Mouse (Mus musculus): ENCODE results near the gene Rnf13.

Rnf13 gene

DNA sequence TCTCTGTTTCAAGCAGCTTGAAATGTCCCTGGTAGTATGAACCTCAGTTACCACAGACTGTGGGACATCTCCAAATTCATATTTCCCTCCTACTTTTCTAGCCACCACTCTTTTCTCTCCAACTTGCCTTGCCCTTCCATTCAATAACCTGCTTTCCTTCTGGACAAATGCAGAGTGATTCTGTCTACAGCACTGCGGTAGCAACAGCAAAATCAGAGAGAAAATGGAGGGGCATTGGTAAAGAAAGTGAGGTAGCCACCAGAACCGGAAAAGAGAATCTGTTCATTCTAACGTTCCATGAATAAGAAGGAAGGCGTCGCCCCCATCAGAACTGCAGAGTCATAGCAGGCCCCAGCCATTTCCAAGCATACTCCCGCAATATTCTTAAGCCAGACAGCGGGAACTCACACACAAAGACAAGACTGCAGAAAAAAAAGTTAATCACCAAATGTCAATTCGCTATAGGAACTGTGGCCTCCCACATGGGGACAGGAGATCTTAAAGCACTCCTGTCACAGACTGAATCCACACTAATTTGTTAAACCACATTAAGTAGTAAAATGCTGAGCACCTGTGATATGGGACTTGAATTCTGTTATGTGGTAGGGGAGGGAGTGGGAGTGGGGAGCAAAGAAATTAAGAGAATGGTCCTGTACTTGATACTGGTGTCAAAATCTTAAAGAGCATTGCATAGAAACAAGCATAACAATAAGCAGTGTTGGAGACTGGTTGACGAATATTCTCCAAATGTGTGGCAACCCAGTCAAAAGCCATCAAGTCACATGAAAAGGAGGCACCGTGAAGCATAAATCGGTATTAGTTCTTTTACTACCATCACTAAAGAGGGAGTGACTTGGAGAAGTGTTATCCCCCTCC lies 110.2 kb downstream of the Rnf13 start:
- DNase-seq (ENCODE audit: low spot score in 2 of 2), result no peak

DNA sequence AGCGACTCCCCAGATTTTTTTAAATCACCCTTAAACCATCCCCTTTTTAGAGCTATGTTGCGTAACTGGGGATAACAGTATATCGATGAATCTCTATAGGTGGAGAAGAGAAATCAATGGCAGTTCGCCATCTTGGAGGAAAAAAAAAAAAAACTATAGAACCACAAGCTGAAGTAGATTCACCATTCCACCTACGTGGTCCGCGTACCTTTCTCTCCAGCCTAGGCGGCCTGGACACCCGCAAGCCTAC lies 110.7 kb downstream of the Rnf13 start:
- no peak for DNase-seq (ENCODE audit: low spot score in 2 of 2)

DNA sequence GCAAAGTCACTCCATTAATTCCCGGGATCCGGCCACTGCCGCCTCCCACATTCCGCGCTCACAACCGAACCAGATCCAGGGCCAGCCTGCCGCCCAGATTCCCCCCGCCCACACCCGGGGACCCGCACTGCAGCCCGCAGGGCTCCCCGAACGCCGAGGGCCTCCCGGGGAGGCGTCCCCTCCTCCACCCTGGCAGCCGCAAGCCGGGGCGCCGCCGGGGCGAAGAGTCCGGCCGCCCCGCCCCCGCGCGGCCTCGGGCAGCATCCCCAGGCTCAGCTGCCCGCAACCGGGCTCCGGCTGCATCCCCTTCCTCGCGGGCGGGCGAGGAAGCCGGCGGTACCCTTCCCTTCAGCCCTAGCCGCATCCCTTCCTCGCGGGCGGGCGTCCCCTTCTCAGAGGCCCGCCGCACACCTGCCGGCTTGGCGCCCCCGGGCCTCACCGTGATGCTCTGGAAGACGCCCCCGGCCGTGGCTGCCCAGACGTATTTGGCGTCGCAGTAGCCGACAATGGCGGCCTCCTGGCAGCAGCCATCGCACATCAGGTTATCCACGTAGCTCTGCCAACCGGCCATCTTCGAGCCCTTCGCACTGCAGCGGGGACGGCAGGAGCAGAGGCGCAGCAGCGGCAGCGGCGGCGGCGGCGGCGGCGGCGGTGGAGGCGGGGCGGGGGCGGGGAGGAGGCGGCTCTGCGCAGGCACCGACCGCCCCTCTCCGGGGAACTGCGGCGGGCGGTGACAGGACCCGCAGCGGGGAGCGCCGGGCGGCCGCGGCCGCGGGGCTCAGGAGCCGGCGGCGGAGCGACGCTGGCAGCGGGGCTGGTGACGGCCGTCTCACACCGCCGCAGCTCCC lies 111.3 kb downstream of the Rnf13 start:
- peak; percentile 5 to 9 for DNase-seq (ENCODE audit: low spot score in 2 of 2)

DNA sequence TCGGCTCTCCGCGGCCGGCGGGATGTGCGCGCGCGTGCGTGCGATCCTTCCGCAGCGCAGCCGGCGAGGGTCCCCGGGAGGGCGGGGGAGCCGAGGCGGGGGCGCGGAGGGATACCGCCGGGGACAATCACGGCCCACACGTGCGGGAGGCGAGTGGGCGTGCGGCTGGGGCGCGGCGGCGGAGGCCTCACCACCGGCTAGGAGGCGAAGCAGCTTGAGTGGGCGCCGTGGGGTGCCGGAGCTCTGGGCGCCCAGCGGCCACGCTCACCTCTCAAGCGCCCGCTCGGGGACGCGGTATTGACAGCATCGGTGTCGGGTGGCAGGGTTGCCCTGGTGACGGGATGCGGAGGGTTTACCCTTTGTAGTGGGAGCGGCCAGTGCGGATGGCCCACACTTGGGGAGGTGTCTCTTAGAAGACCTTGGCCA lies 111.9 kb downstream of the Rnf13 start, which contains the start of gene Pfn2:
Gene Pfn2, minus strand, starts transcription at position 320 of the 426 bp plus-strand sequence.
- peak; percentile 8 to 34 for DNase-seq (ENCODE audit: low spot score in 2 of 2)

DNA sequence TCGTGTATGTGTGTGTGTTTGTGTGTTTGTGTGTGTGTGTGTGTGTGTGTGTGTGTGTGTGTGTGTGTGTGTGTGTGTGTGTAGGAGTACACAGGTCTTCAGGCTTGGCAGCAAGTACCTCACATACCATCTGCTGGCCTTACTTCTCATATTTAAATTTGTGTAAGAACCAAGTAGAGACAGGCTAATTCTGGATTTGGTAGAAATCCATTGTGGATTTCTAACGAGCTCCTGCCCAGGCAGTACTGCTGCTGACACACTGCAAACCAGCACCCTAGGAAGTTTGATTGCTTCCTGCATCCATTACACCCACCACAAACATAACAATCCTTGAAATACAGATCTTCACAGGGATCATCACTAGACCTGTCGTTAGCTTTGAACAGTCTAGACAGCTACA lies 147.1 kb downstream of the Rnf13 start:
- no peak for DNase-seq (ENCODE audit: low spot score in 2 of 2)

Measured in spleen, postnatal 14 days (tissue).